Mouse (Mus musculus) thymus, postnatal 0 days (tissue): ENCODE measurements at regions not wholly inside any gene's neighbourhood (a gene's known extent, or its start where the extent isn't known, plus 50 kb on each side); places are given as distances from the start of the nearest gene placed in this dataset.
A peak's percentile ranks its signal among the peaks of the same experiment; 100 is the strongest.

ENCODE experiments used
- DNase-seq: peaks from one replicate; pipeline ENCODE4 v3.0.0-alpha.2; 2015; ENCODE audit warnings: low spot score

- no peak for DNase-seq
Measured at GRCm38 (mm10) chr4:32074399-32075296, 110.8 kb downstream of the Map3k7 start.

DNA sequence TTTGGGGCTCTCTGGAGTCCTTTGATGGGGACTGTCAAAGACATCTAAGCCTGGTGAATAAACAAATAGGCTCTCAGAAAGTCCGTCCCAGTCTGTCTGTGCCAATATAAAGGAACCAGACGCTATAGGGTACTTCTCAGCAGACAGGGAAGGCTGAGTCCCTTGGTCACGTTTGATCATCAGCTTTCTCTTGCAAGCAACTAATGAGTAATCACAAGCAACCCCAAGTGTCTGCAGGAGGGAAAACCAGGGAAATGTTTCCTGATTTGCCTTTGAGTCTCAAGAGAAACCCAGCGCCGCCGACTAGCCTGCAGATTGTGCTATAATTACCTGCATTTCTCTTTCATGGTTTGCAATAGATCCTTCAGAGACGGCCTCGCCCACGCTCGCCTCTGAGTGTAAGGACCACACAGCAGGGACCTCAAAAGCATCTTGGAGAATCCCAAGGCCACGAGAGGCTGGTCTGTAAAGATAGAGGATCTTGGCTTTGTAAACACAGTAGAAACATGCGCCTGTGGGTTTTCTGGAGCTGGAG is 112.6 kb downstream of the Map3k7 start:
- no peak for DNase-seq

- DNase-seq, result no peak
Measured at GRCm38 (mm10) chr4:32083456-32083855, 119.6 kb downstream of the Map3k7 start.

- no peak for DNase-seq
Measured at GRCm38 (mm10) chr4:32084250-32084869, 120.5 kb downstream of the Map3k7 start.

DNA sequence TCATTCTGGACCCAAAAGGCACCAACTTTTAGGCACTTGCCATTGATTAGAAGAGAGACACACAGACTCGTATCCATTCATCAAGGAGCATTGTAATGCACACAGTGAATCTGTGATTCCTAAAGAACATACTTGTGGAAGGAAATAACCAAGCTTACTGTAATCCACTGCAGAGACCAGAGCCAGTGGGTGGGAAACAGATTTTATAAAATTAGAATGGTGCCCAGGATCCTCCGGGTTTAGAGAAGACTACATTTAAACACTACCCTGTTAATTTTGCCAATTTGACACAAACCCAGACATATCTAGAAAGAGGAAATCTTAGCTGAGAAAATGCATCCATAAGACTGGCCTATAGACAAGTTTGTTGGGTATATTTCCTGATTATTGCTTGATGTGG is 121.1 kb downstream of the Map3k7 start:
- DNase-seq, result no peak

DNA sequence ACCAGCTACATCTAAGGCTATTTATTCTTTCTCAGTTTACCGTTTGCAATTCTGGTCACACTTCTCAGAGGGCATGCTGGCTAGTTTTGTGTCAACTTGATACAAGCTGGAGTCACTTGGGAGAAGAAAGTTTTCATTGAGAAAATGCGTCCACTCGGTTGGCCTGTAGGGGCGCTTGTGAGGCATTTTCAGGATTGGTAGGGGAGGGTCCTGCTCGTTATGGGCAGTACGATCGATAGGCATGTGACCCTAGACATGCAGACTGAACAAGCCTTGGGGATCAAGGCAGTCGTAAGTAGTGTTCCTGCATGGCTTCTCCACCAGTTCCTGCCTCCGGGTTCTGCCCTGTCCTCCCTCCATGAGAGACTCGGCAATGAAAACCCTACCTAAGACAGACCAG is 127.2 kb downstream of the Map3k7 start:
- DNase-seq, result no peak

DNA sequence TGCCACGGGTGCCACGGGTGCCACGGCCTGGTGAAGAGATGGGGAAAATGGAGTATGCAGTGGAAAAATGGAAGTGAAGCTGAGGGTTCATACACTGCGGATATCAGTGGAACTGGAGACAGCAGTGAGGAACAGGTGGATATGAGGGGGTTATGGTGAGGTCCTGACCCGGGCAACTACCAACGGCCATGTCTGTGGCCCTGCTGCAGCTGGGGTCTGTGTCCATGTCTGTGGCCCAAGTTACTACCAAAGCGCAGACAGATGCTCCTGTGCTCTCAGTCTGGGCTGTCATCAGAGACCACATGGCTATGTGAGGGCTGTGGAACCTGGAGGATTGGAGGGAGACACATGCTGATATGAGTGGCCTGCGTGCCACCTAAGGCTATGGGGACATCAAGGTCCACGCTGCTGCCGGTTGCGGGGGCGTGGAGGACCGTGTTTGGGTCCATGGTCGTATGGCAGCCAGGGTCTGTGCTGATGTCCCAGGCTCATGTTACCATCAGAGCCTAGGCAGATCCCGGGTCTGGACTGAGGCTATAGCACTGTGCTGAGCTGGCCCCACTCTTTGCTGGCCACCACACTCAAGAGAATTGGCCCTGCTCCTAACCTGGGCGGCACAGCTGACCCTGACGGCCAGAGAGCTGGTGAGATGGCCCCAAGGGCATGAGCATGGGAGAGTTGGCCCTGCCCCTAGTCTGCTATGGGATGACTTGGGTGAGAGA is 128.6 kb downstream of the Map3k7 start:
- DNase-seq, result no peak

DNA sequence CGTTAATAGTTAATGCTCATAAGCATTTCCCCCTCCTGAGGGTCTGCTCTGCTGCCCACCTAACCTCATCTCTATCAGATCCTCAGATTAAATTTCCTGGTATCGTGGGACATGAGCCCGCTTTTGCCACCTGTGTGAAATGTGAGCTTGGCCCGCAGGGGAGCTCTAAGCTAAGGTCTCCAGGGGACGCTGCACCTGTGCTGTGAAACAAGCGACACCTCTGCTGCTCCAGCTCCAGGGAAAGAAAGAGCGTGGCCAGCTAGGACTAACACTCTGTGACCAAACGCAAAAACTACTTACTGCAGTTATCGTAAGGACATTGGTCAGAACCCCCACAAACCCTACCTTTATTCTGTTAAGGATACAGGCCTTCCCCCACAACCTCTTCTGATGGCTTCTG is 134.3 kb downstream of the Map3k7 start:
- DNase-seq, result no peak

DNA sequence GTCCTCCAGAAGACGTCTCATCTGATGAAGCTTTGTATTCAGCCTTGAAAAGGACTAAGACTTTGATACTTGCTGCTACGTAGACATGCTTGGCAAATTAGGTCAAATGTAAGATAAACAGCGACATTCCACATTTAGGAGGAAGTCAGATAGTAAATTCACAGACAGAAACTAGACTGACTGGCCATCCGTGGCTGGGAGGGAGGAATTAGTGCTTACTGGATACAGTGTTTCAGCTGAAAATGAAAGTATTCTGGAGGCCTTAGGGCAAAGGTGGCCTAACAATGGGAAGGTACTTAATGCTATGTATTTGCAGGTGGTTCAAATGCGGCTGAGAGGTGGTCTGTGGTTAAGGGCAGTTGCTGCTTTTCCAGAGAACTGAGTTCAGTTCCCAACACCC is 137.1 kb downstream of the Map3k7 start:
- peak; percentile 23 for DNase-seq

DNA sequence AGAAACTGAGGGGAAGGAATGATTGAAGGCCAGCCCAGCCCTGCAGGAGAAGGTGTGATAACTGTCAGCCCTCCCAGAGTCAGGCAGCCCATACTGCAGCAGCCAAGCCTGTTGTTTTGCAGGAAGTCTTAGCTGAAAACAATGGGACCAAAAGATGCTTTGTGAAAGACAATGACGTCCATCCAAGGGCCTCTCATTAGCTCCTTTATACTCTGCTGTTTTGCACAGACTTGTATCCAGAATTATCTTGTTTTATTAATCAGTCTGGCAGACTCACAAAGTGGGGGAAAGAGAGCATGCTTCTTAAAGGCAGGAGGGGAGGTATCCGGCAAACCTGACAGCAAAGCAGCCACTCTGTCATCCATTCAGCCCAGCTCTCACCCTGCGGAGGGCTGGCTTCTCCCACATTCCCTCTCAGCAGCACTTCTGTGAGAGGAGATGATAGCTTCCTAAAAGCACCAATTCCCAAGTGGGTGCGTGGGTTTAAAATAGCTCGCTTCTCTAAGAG is 131.9 kb upstream of the Bach2 start:
- no peak for DNase-seq

DNA sequence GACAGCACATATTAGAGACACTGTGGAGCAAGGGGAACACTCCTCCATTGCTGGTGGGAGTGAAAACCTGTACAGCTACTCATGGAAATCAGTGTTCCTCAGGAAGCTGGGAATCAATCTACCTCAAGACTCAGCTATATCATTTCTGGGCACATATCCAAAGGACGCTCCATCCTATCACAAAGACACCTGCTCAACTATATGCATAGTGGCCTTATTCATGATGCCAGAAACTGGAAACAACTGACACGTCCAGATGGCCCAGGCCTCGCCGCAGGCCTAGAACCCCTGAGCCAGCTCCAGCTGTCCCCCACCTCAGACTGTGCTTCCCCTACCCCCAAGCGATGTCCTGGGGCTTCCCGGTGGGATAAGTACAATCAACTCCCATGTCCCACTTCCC is 116.3 kb upstream of the Bach2 start:
- DNase-seq, result no peak

DNA sequence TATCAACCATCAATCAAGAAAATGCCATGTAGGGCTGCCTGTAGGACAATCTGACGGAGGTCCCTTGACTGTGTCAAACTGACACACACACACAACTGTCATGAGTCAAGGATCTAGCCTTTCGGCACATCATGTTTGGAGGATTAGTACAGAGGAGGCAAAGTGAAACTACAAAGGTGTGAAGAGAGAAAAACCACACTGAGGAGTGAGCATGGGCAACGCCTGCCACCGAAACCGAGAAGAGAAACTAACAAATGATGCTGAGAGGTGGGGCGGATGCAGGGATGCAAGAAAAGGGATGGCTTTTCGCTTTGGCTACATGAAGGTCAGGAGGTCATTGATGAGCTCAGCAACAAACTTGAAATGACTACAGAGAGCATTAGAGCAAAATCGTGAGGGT is 111.8 kb upstream of the Bach2 start:
- DNase-seq, result no peak

- no peak for DNase-seq
Measured at GRCm38 (mm10) chr4:32130594-32130993, 108.0 kb upstream of the Bach2 start.

- DNase-seq, result no peak
Measured at GRCm38 (mm10) chr4:32131819-32132218, 106.8 kb upstream of the Bach2 start.

GRCm38 (mm10) chr4:32136151-32136550 is 102.5 kb upstream of the Bach2 start:
- DNase-seq, result no peak

GRCm38 (mm10) chr4:32137243-32137642 is 101.4 kb upstream of the Bach2 start:
- no peak for DNase-seq

- DNase-seq, result no peak
Measured at GRCm38 (mm10) chr4:32137966-32138365, 100.6 kb upstream of the Bach2 start.

- DNase-seq, result no peak
Measured at GRCm38 (mm10) chr4:32139586-32139985, 99.0 kb upstream of the Bach2 start.

DNA sequence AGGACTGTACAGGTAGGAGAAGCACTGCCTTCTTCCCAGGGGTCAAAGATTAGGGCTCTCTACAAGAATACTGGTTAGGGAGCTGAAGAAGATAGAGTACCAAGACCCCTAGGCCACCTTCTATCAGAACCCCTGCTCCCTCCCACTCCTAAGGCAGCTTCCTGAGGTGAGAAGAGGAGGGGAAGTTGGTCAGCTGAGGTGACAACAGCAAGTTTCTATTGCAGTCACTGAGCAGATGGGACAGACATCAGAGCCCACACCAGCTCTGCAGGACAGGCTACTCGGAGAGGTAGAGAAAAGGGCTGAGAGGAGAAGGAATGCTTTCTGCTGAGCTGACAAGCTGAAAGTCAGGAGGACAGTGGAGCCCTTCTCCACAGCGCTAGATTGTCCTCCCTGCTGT is 98.5 kb upstream of the Bach2 start:
- no peak for DNase-seq

GRCm38 (mm10) chr4:32142198-32142597 is 96.4 kb upstream of the Bach2 start:
- no peak for DNase-seq

GRCm38 (mm10) chr4:32147146-32147545 is 91.5 kb upstream of the Bach2 start:
- DNase-seq, result no peak

- peak; percentile 26 for DNase-seq
Measured at GRCm38 (mm10) chr4:32148597-32148996, 90.0 kb upstream of the Bach2 start.
